Mouse (Mus musculus) layer of hippocampus, postnatal 25 days (tissue): Measurements from ENCODE around the gene Eif3g. TPM values are rescaled to one million over a fixed set of nuclear protein-coding genes. Genes with fewer than 3 reads are reported as not detected.
A peak's percentile ranks its signal among the peaks of the same experiment; 100 is the strongest.

ENCODE experiments used
- DNase-seq, 2 experiments: peaks; one replicate each; pipeline ENCODE4 v3.0.0; 2022; ENCODE audit warnings: mixed read lengths in 2 of 2, low spot score in 1 of 2; ENCODE audit errors: extremely low spot score in 1 of 2
- total RNA-seq, 2 experiments: library from RNA; stranded (reverse); gene quantifications; 2 replicates each; pipeline ENCODE4 v1.2.3; 2021

Gene Eif3g
- total RNA-seq, 2 experiments from 2014 or later, result 118 to 122 TPM

- DNase-seq, result no peak
These were observed 9.0 kb downstream of the Eif3g start for GRCm38 (mm10) chr9:20889185-20890141.

- DNase-seq, result no peak
These were observed 10.0 kb downstream of the Eif3g start for GRCm38 (mm10) chr9:20888386-20888765.

- peak; percentile 86 to 89 for DNase-seq
These were observed 10.6 kb downstream of the Eif3g start, which contains the start of gene Ppan for GRCm38 (mm10) chr9:20887704-20888385. Gene Ppan (plus strand): TSS chr9:20888175.

GRCm38 (mm10) chr9:20887191-20887590 is 11.2 kb downstream of the Eif3g start:
- no peak for DNase-seq

- DNase-seq, result no peak
These were observed 11.9 kb downstream of the Eif3g start for GRCm38 (mm10) chr9:20886563-20886962.

GRCm38 (mm10) chr9:20879097-20879792 is 19.2 kb downstream of the Eif3g start, which contains the start of gene Angptl6:
Gene Angptl6 (minus strand): TSS chr9:20879727.
- no peak for DNase-seq

GRCm38 (mm10) chr9:20878710-20879065 is 19.7 kb downstream of the Eif3g start:
- no peak for DNase-seq

- DNase-seq, result peak; percentile 95 to 97
These were observed 20.2 kb downstream of the Eif3g start for GRCm38 (mm10) chr9:20878041-20878709.

- no peak for DNase-seq
These were observed 21.0 kb downstream of the Eif3g start for GRCm38 (mm10) chr9:20877118-20878040.

- DNase-seq, result no peak
These were observed 21.9 kb downstream of the Eif3g start for GRCm38 (mm10) chr9:20876318-20877117.

- DNase-seq, result no peak
These were observed 23.2 kb downstream of the Eif3g start for GRCm38 (mm10) chr9:20875021-20875790.

GRCm38 (mm10) chr9:20873521-20873920 is 24.9 kb downstream of the Eif3g start:
- no peak for DNase-seq

- no peak for DNase-seq
These were observed 25.4 kb downstream of the Eif3g start for GRCm38 (mm10) chr9:20872991-20873390.

- no peak for DNase-seq
These were observed 27.9 kb downstream of the Eif3g start for GRCm38 (mm10) chr9:20870211-20871173.

GRCm38 (mm10) chr9:20869246-20869645 is 29.2 kb downstream of the Eif3g start:
- DNase-seq, result no peak

- DNase-seq, result peak; percentile 64 to 67
These were observed 29.9 kb downstream of the Eif3g start, which contains the start of gene A230050P20Rik for GRCm38 (mm10) chr9:20868448-20869001. Gene A230050P20Rik (plus strand): TSS chr9:20868642.
